Mouse (Mus musculus) natural killer cell, adult 2 months (primary cell): ENCODE measurements around the gene Hps6.

Experiments used
- DNase-seq, 2 experiments: peaks; one replicate each; pipeline ENCODE4 v3.0.0; 2022; ENCODE audit warnings: low spot score in 2 of 2

The Hps6 gene

DNA sequence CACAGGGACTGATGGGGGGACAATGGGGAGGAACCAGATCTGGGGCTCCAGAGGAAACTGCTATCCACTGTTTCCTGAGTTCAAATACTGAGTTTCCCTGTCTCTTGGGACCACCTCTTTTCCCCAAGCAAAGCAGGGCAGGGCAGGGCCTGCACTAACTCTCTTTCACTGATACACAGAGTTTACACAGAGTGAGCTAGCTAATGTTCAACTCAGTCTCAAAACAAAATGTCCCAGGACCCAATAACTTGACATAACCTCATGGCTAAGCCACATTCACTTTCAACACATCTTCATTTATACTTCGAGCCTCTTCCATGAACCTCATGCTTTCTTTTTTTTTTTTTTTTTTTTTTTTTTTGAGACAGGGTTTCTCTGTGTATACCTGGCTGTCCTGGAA, 26.3 kb downstream of the Hps6 start:
- no peak for DNase-seq

GRCm38 (mm10) chr19:46030196-46030983, 27.1 kb downstream of the Hps6 start:
- DNase-seq: no peak

- no peak for DNase-seq
Observed at GRCm38 (mm10) chr19:46031689-46032432, 28.6 kb downstream of the Hps6 start.

DNA sequence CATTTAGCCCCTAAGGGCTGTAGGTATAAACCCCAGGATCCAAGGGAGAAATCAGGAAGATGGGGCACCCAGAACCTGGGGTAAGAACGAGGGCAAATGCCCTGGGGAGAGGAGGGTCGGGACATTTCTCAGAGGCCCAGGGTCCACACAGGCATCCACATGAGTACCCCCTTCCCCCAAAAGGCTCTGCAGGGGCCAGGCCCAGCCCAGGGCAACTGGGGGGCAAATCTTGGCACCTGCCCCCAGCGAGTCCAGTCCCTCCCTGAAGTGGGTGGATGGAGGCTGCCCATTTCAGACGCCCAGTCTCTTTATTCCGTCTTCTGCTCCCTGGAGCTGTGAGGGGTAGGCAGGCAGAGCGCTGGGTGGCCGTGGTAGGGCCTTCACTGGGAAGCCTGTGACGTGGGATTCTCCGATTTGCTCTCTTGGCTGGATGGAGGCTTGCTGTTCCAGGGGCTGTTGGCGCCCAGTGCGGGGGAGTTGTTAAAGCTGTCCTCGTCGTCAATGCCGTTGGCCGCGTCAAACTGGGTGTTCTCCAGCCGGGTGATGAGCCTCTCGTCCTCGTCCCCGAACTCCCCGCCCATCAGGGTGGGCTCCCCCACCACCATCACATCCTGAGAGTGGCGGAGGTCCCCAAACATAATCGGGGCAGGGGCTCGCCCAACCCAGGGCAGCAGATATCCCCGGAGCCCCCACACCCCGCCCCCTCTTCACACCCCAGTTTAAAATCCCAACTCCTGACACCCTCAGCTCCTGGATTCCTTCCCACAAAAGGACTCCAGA, 29.6 kb downstream of the Hps6 start:
- DNase-seq: no peak

GRCm38 (mm10) chr19:46033911-46034310, 30.6 kb downstream of the Hps6 start:
- no peak for DNase-seq

GRCm38 (mm10) chr19:46035971-46036370, 32.7 kb downstream of the Hps6 start:
- no peak for DNase-seq

DNA sequence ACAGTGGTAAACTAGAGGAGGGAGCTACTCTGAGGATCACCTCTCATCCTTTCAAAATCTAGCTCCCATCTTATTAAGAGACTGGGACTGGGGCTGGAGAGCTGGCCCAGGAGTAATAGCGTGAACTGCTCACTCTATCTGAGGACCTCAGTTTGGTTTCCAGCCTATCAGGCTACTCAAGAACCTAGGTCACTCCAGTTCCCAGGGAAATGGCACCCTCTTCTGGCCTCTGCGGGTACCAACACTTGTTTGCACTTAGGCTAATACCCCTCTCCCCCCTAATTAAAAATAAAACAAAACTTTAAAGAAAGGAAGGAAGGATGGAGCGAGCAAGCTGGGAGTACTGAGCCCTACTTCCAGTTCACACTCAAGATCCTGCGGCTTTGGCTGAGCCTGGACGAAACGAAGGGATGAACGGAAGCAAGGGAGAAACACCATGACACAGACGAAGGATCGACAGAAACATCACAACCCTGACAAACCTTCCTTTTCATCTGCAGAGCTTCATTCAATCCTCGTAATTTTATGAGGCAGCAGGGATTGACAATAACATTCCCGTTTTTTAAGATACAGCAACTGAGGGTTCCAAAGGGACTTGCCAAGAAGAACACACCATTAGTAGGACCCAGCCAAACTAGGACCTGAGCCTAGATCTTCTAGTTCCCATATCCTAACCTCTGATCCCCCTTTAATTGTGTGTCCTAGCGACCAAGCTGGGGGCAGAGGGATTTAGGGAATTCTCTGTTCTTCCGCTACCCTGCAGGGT, 33.4 kb downstream of the Hps6 start:
- no peak for DNase-seq

DNA sequence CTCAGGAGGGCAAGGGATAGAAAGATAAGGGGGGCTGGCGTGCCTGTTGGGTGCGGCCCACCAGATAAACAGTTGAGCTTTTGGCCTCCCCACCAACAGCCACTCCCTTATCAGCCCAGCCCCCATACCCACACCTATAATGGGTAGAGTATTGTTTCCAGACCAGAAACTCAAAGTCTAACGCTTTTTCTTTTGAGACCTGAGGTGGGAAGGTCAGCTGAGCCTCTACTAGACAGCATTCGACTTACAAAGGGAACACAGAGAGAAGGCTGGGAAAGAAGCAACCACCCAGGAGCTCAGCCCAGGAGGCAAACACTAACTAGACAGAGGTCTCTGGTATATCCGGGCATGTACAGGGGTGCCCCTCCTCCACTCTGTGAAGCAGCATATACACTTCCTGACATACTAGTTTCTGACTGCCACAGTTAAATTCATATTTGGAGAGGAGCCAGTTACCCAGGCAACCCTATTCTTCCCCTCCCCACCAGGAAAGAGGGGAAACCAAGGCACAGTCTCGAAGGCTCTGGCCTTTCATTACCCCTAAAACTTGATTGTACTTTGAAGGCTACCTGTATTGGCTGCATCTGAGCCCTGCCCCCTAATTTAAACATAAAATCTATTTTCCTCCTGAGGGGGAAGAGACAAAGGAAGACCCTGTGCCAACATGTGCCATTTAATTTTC, 34.1 kb downstream of the Hps6 start:
- peak in 1 of 2 experiments; percentile 39 for DNase-seq

- no peak for DNase-seq
Observed at GRCm38 (mm10) chr19:46037925-46038850, 34.9 kb downstream of the Hps6 start.

DNA sequence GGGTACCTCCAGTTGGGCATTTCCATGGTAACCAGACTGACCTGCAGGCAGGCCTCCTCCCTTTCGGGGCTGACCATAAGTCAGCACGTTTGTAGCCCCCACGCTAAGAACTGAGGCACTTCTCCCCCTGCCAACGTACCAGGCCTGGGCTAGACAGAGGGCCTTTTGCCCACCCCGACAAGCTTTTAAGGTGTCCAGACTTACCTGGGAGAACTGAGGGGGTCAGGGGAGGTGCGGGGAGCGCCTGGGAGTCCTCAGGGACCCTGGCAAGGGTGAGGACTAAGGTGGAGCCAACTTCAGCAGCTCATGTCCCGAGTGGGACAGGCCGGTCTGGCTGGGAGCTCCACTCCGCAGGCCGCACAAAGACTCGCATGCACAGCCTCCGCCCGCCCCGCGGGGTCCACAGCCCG, 35.5 kb downstream of the Hps6 start:
- DNase-seq: no peak

- DNase-seq: peak; percentile 62 to 76
Observed at GRCm38 (mm10) chr19:46039478-46039877, 36.2 kb downstream of the Hps6 start.

DNA sequence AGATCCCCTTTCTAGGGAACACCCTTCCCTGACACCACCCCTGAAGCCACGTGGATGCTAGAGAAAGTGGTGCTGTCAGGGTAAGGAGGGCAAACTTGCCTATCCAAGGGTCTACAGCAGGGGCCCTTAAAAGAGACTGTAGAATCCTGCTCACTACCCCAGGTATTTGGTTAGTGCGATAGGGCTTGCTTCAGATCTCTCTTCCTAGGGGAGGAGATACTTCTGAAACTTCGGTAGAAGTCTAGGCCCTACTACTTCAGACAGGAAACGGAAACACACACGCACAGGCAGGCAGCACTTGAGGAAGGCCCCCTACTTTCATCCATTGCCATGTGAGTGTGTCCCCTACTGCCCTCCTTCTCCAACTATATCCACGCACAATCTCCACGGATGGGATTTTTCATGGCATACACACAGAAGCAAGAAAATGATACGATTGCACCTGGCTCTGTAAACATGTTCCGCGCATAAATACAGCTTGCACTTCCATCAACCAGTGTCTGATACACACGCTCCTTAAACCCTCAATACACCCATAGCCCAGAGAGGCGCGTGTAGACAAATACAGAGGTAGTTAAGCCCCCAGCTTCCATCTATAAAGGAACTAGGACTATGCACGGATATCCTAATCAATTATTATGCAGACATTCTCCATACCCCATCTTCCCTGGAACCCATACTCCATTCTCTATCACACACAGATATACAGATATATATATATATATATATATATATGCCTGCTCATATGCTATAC, 37.0 kb downstream of the Hps6 start:
- peak; percentile 34 to 51 for DNase-seq

GRCm38 (mm10) chr19:46041299-46041932, 38.1 kb downstream of the Hps6 start:
- DNase-seq: peak in 1 of 2 experiments; percentile 48

GRCm38 (mm10) chr19:46041933-46042475, 38.7 kb downstream of the Hps6 start:
- no peak for DNase-seq

DNA sequence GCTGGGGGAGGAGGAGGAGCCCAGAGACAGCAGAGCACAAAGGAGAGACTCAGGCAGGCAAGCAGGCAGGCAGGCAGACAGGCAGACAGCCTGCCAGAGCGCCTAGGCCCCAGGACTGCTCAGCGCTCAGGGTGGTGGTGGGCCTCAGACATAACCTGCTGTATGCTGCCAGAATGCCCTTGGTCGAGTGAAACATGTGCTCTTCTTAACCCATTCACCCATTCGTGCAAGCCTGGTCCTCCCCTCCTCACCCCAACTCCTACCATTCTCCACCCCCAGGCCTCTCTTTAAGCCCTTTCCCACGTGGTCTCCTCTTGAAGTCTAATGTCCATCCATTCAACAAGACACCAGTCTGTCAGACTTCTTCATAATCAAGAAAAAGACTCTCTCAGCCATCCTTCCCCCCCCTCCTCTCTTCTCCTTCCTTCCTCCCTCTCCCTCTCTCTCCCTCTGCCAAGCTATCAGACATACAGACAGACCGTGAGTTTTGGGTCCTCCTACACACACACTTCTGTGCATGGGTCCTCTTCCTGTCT, 39.2 kb downstream of the Hps6 start:
- DNase-seq: peak; percentile 27 to 51

DNA sequence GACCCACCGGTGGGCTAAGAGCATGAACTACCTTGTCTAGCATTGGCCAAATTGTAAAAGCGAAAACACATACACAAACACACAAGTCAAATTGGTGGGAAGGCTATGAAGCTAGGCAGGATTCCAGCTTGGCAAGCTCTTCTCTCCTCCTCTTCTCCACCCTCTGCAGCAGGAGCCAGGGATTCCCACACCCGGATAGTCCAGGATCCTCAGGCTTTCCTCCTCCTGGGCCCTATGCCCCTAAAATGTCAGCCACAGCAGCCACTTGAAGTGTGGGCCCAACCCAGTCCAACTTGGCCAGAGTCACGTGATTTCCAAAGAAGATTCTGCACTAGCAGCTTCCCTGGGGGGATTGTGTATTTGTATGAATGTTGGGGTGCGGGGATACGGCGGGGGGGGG, 40.1 kb downstream of the Hps6 start:
- DNase-seq: no peak

GRCm38 (mm10) chr19:46044271-46044992, 41.1 kb downstream of the Hps6 start, which contains the start of gene Pprc1:
Gene Pprc1, plus strand, starts transcription at chr19:46044886.
- DNase-seq: no peak
